Comparison of ENCODE assay signal across 10 mouse cellular contexts in genomic region chr3:79784362-79784736, GRCm38 (mm10). TPM values are rescaled to one million over a fixed set of nuclear protein-coding genes. Genes with fewer than 3 reads are reported as not detected.
DNase-seq lines count a peak whose midpoint lies in the region; ATAC-seq and TF ChIP-seq lines count a peak whose summit lies in the region.
"Had no signal": no experiment of that assay in that cellular context is flagged by ENCODE, and none has a peak within 500 bp of the region (broad histone marks: within the 10 kb centered on the region; RNA-seq: fewer than 3 reads in every experiment).

No protein-coding gene starts in this region.

- H3K9me3 ChIP-seq in hindbrain, embryonic 11.5 days (ENCODE audit: control insufficient read depth, low read length) = no peaks in the 10 kb centered on the region
- no peaks in the 10 kb centered on the region for H3K9me3 ChIP-seq in hindbrain, embryonic 10.5 days
- H3K9me3 ChIP-seq in hindbrain, embryonic 16.5 days (ENCODE audit: control insufficient read depth, low read length) = no peaks in the 10 kb centered on the region
- H3K9me3 ChIP-seq in midbrain, postnatal 0 days (ENCODE audit: low read length) = no peaks in the 10 kb centered on the region

- H3K9ac ChIP-seq in hindbrain, embryonic 11.5 days (ENCODE audit: low read depth, low read length) = no peak overlapping the region
- no peak overlapping the region for H3K9ac ChIP-seq in hindbrain, embryonic 16.5 days (ENCODE audit: low read depth, low read length)
- H3K9ac ChIP-seq in midbrain, postnatal 0 days (replicated peaks; ENCODE audit: low read length, poor library complexity, severe bottlenecking) = no peak overlapping the region

- no peak for ATAC-seq in hindbrain, embryonic 11.5 days (ENCODE audit: low FRiP score)
- no peak for ATAC-seq in hindbrain, embryonic 16.5 days
- no peak for ATAC-seq in midbrain, postnatal 0 days (ENCODE audit: low FRiP score)
- ATAC-seq in monocyte, adult 5-6 weeks (replicated peaks; ENCODE audit: insufficient number of reproducible peaks, low FRiP score, low TSS enrichment, poor library complexity, severe bottlenecking) = no peak

- peak; percentile 5 for DNase-seq in hindbrain, embryonic 11.5 days (ENCODE audit: low spot score)
- DNase-seq in hindbrain, embryonic 10.5 days (ENCODE audit: low spot score) = no peak
- DNase-seq in midbrain, postnatal 0 days (ENCODE audit: low spot score) = no peak
- no peak for DNase-seq in spleen, postnatal 14 days (ENCODE audit: low spot score in 2 of 2)
- DNase-seq in cerebellum, adult 8-10 months = no peak
- DNase-seq: thymus, adult 2 months had no signal

- no peaks in the 10 kb centered on the region for H3K4me1 ChIP-seq in hindbrain, embryonic 11.5 days (replicated peaks; ENCODE audit: control insufficient read depth, insufficient read depth, low read length)
- H3K4me1 ChIP-seq in hindbrain, embryonic 10.5 days (replicated peaks) = 0 out of 2 replicates have a peak, but pooled peaks cover 3% of the 10 kb centered on the region
- H3K4me1 ChIP-seq in cortical plate, adult 2 months (ENCODE audit: control insufficient read depth, insufficient read depth, low read length) = no peaks in the 10 kb centered on the region
- H3K4me1 ChIP-seq in hindbrain, embryonic 16.5 days (ENCODE audit: control insufficient read depth, insufficient read depth, low read depth, low read length) = no peaks in the 10 kb centered on the region
- no peaks in the 10 kb centered on the region for H3K4me1 ChIP-seq in midbrain, postnatal 0 days (ENCODE audit: insufficient read depth, low read length)

- H3K27me3 ChIP-seq in hindbrain, embryonic 11.5 days (ENCODE audit: control insufficient read depth, insufficient read depth, low read length) = no peaks in the 10 kb centered on the region
- H3K27me3 ChIP-seq in hindbrain, embryonic 10.5 days (ENCODE audit: insufficient read depth, poor library complexity, severe bottlenecking) = no peaks in the 10 kb centered on the region
- H3K27me3 ChIP-seq in hindbrain, embryonic 16.5 days (replicated peaks; ENCODE audit: control insufficient read depth, insufficient read depth, low read length) = no peaks in the 10 kb centered on the region
- no peaks in the 10 kb centered on the region for H3K27me3 ChIP-seq in midbrain, postnatal 0 days (ENCODE audit: insufficient read depth, low read length)

- no peak overlapping the region for H3K4me2 ChIP-seq in hindbrain, embryonic 11.5 days (replicated peaks; ENCODE audit: low read depth, low read length)
- H3K4me2 ChIP-seq in hindbrain, embryonic 16.5 days (ENCODE audit: low read length) = peak overlapping the region; percentile 44
- peak overlapping the region; percentile 23 for H3K4me2 ChIP-seq in midbrain, postnatal 0 days (ENCODE audit: low read depth, low read length, poor library complexity, severe bottlenecking)

- no peak overlapping the region for H3K27ac ChIP-seq in hindbrain, embryonic 11.5 days (ENCODE audit: low read depth, low read length)
- no peak overlapping the region for H3K27ac ChIP-seq in hindbrain, embryonic 10.5 days
- H3K27ac ChIP-seq in cortical plate, adult 2 months (ENCODE audit: insufficient read depth, low read length) = no peak overlapping the region
- H3K27ac ChIP-seq in hindbrain, embryonic 16.5 days (ENCODE audit: low read depth, low read length) = no peak overlapping the region
- no peak overlapping the region for H3K27ac ChIP-seq in midbrain, postnatal 0 days (ENCODE audit: low read depth, low read length)

- no peak overlapping the region for H3K4me3 ChIP-seq in hindbrain, embryonic 11.5 days (ENCODE audit: low read depth, low read length)
- H3K4me3 ChIP-seq in hindbrain, embryonic 10.5 days = no peak overlapping the region
- 0 out of 2 replicates have a peak overlapping the region, but pooled peaks have one; percentile 1 for H3K4me3 ChIP-seq in cortical plate, adult 2 months (ENCODE audit: insufficient read depth, low read length)
- no peak overlapping the region for H3K4me3 ChIP-seq in hindbrain, embryonic 16.5 days (ENCODE audit: low read length)
- no peak overlapping the region for H3K4me3 ChIP-seq in midbrain, postnatal 0 days (ENCODE audit: low read depth, low read length)

- no peak for TF ChIP-seq POLR2A in cortical plate, adult 2 months (IDR thresholded peaks at IDR 0.05; ENCODE audit: extremely low read depth, insufficient read depth, low read length)

- 19% methylated on average over 11 of the region's 11 CpGs for WGBS in hindbrain, embryonic 11.5 days
- 23% methylated on average over 11 of the region's 11 CpGs for WGBS in hindbrain, embryonic 10.5 days
- 17% methylated on average over 11 of the region's 11 CpGs for WGBS in hindbrain, embryonic 16.5 days
- WGBS in midbrain, postnatal 0 days = 16% methylated on average over 11 of the region's 11 CpGs

- H3K36me3 ChIP-seq in hindbrain, embryonic 11.5 days (ENCODE audit: control insufficient read depth, insufficient read depth, low read length) = no peaks in the 10 kb centered on the region
- no peaks in the 10 kb centered on the region for H3K36me3 ChIP-seq in hindbrain, embryonic 10.5 days
- H3K36me3 ChIP-seq in hindbrain, embryonic 16.5 days (ENCODE audit: control insufficient read depth, insufficient read depth, low read length) = no peaks in the 10 kb centered on the region
- no peaks in the 10 kb centered on the region for H3K36me3 ChIP-seq in midbrain, postnatal 0 days (ENCODE audit: insufficient read depth, low read length)

- TF ChIP-seq CTCF in cortical plate, adult 2 months (IDR thresholded peaks at IDR 0.05; ENCODE audit: extremely low read depth, insufficient read depth, low read length) = no peak
- TF ChIP-seq CTCF in midbrain, postnatal 0 days (IDR thresholded peaks at IDR 0.05) = no peak

RNA-seq across cellular contexts. Expression of gene Rxfp1, which starts 46.7 kb away (rescaled TPM):
- polyA plus RNA-seq in hindbrain, embryonic 11.5 days (2014; fragmentation: Nextera tagmentation; extraction: Ambion mirVana) = not detected in 2 replicates
- not detected in 2 replicates for polyA plus RNA-seq in hindbrain, embryonic 10.5 days (2016; fragmentation: Nextera tagmentation; extraction: Ambion mirVana)
- 15.8 and 17.9 TPM in 2 replicates for polyA plus RNA-seq in cortical plate, adult 2 months (2012; rRNA removed)
- 0.19 and 0.24 TPM in 2 replicates for polyA plus RNA-seq in hindbrain, embryonic 16.5 days (2015; fragmentation: Nextera tagmentation; extraction: Ambion mirVana)
- 0.49 and 0.90 TPM in 2 replicates for total RNA-seq in midbrain, postnatal 0 days (2014; rRNA removed)
- polyA plus RNA-seq in midbrain, postnatal 0 days (2015; fragmentation: Nextera tagmentation; extraction: Ambion mirVana) = 0.19 and 0.27 TPM in 2 replicates
- 0.10 TPM in 1 of 3 replicates, not detected in the others for total RNA-seq in monocyte, adult 5-6 weeks (2017)
- total RNA-seq: common myeloid progenitor, adult 5-6 weeks had no signal

Comparison
In these comparisons a context has a peak if more than half of its experiments do, and no peak if none do; other contexts are left out.
1. RNA of gene Rxfp1, which starts 46.7 kb away (polyA plus RNA-seq): 15.8 to 17.9 TPM in cortical plate, adult 2 months; 0.19 to 0.24 TPM in hindbrain, embryonic 16.5 days, 0.19 to 0.27 TPM in midbrain, postnatal 0 days, not detected in hindbrain, embryonic 11.5 days and not detected in hindbrain, embryonic 10.5 days; every median in the first group is over 10 times any median in the second.